Mouse (Mus musculus): Measurements from ENCODE around the gene 1700021F05Rik. TPM values are rescaled to one million over a fixed set of nuclear protein-coding genes. Genes with fewer than 3 reads are reported as not detected.

1700021F05Rik gene
- polyA plus RNA-seq, 1 experiment from 2014 or later: 56.1 TPM

DNA sequence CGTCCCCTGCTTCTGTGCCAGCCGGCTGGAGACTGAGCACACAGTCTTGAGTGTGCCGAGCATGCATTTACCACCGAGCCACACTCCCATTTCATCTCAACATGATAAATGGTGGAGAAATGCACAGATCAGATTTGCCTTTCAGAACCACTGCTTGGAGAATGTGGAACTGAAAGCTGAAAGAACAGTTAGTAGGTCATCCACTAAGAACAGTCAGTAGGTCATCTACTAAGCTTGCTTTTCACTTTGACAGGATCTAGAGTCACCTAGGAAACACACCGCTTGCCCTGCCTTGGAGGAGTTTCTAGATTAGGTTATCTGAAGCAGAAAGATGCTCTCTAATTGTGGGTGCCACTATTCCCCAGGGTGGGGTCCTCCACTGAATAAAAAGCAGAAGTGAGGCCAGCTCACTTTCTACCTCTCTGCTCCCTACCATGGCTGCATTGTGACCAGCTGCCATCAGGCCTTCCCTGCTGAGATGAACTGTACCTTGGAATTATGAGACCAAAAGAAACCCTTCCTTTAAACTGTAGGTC lies 16.9 kb upstream of the 1700021F05Rik start:
- Histone ChIP-seq H3K9ac (ENCODE audit: low read depth, low read length) (no peak overlapping the region), H3K27ac (replicated peaks; ENCODE audit: low read depth, low read length) (no peak overlapping the region), H3K36me3 (ENCODE audit: control insufficient read depth, insufficient read depth, low read length) (no peaks in the 10 kb centered on the region), H3K9me3 (ENCODE audit: control insufficient read depth, low read length) (0 out of 2 replicates have a peak, but pooled peaks cover 3% of the 10 kb centered on the region), H3K4me2 (ENCODE audit: low read depth, low read length) (no peak overlapping the region), H3K4me3 (ENCODE audit: low read depth, low read length) (no peak overlapping the region), H3K27me3 (replicated peaks; ENCODE audit: control insufficient read depth, insufficient read depth, low read length) (no peaks in the 10 kb centered on the region), H3K4me1 (ENCODE audit: control insufficient read depth, insufficient read depth, low read length) (no peaks in the 10 kb centered on the region)
- ATAC-seq (ENCODE audit: low read depth): no peak
- 91% methylated on average over 5 of the region's 5 CpGs for WGBS
- no peak for DNase-seq (ENCODE audit: low spot score)

DNA sequence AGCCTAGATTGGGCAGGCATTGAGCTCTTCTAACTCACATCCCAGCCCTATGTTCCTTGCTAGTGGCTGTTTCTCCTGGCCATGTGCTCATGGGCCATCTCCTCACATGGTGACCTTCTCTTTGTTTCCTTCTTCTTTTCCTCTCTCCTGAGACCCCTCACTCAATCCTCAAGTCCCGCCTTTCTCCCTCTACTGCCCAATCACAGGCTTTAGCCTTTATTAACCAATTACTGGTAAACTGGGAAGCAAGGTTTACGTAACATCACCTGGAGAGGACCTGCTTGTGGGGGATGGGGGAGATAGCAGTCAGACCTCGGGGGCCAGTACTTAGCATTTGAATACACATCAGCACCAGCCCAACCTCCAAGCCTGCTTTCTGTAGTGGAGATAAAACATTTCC lies 10.6 kb upstream of the 1700021F05Rik start:
- no peak for ATAC-seq (ENCODE audit: low read depth)
- no peak overlapping the region for H3K4me3 ChIP-seq (ENCODE audit: low read depth, low read length)
- WGBS: 26% methylated on average over 3 of the region's 3 CpGs

DNA sequence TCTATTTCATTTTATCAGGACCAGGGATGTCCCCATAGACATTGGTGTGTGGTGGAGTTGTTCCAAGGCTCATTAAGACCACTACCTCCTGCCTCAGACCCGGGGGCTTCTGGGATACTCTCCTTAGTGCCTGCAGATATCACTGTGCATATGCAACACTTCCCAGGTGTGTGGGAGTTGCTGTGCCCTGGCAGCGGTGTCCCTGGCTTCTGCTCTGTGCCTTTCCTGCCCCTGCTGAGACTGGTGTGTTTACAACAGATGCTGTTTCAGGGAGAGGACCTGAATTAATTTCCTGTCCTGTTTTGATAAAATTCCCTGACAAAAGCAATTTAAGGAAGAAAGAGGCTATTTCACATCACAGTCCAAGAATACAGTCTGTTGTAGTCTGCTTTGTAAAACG lies 10.1 kb upstream of the 1700021F05Rik start:
- H3K27me3 ChIP-seq (replicated peaks; ENCODE audit: control insufficient read depth, insufficient read depth, low read length): no peaks in the 10 kb centered on the region
- no peak overlapping the region for H3K9ac ChIP-seq (ENCODE audit: low read depth, low read length)

More for the DNA sequence above, 10.6 kb upstream of the 1700021F05Rik start:
- Histone ChIP-seq H3K9ac (ENCODE audit: low read depth, low read length) (no peak overlapping the region), H3K36me3 (ENCODE audit: control insufficient read depth, insufficient read depth, low read length) (no peaks in the 10 kb centered on the region), H3K4me1 (ENCODE audit: control insufficient read depth, insufficient read depth, low read length) (no peaks in the 10 kb centered on the region), H3K9me3 (ENCODE audit: control insufficient read depth, low read length) (no peaks in the 10 kb centered on the region), H3K27ac (replicated peaks; ENCODE audit: low read depth, low read length) (no peak overlapping the region), H3K27me3 (replicated peaks; ENCODE audit: control insufficient read depth, insufficient read depth, low read length) (no peaks in the 10 kb centered on the region), H3K4me2 (ENCODE audit: low read depth, low read length) (no peak overlapping the region)
- no peak for DNase-seq (ENCODE audit: low spot score)

DNA sequence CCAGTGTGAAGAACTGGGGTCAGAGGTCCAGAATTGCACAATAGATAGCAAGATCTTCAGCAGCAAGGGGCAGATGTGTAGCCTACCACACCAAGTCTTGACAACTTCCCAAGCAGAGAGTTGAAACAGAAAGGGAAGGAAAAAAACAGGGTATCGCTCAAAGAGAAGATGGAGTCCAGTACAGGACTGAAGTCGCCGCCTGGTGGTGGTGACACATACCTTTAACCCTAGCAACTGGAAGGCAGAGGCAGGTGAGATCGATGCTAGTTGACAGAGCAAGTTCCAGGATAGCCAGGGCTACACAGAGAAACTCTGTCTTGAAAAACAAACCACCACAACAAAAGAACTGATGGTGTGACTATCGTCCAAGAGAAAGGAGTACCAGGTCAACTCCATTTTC lies 8.6 kb upstream of the 1700021F05Rik start:
- DNase-seq (ENCODE audit: low spot score): no peak

More for the DNA sequence above, 10.1 kb upstream of the 1700021F05Rik start:
- no peak for DNase-seq (ENCODE audit: low spot score)
- no peak overlapping the region for H3K27ac ChIP-seq (replicated peaks; ENCODE audit: low read depth, low read length)
- H3K4me2 ChIP-seq (ENCODE audit: low read depth, low read length): no peak overlapping the region
- 24% methylated on average over 3 of the region's 3 CpGs for WGBS
- no peaks in the 10 kb centered on the region for H3K36me3 ChIP-seq (ENCODE audit: control insufficient read depth, insufficient read depth, low read length)
- no peaks in the 10 kb centered on the region for H3K9me3 ChIP-seq (ENCODE audit: control insufficient read depth, low read length)
- no peaks in the 10 kb centered on the region for H3K4me1 ChIP-seq (ENCODE audit: control insufficient read depth, insufficient read depth, low read length)
- no peak overlapping the region for H3K4me3 ChIP-seq (ENCODE audit: low read depth, low read length)
- ATAC-seq (ENCODE audit: low read depth): no peak

DNA sequence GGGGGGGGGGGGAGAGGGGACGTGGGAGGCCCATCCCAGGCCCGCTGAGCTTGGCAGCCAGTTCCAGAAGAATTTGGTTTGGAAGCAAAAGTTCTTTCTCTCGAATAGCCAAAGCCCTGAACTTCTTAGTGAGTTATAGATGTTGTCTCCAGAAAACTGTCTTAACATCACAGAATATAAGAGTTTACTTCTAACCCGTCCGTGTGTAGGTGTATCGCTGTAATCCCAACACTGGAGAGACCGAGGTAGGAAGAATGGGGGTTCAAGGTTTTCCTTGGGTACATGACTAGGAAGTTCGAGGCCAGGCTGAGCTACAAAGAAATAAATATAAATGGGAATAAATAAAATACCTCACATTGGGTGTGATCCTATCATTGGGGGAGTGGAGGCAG lies 355 bp upstream of the 1700021F05Rik start:
- H3K4me3 ChIP-seq (ENCODE audit: low read depth, low read length): peak overlapping the region; percentile 70
- no peak overlapping the region for H3K27ac ChIP-seq (replicated peaks; ENCODE audit: low read depth, low read length)
- no peaks in the 10 kb centered on the region for H3K9me3 ChIP-seq (ENCODE audit: control insufficient read depth, low read length)
- no peak for DNase-seq (ENCODE audit: low spot score)
- peaks cover 3% of the 10 kb centered on the region; the same call in 1 of the 2 replicates for H3K36me3 ChIP-seq (ENCODE audit: control insufficient read depth, insufficient read depth, low read length)
- peak overlapping the region; percentile 42 for H3K4me2 ChIP-seq (ENCODE audit: low read depth, low read length)
- WGBS: 46% methylated on average over 7 of the region's 8 CpGs
- no peaks in the 10 kb centered on the region for H3K27me3 ChIP-seq (replicated peaks; ENCODE audit: control insufficient read depth, insufficient read depth, low read length)
- no peak for ATAC-seq (ENCODE audit: low read depth)
- H3K9ac ChIP-seq (ENCODE audit: low read depth, low read length): peak overlapping the region; percentile 43; the same call in 1 of the 2 replicates
- H3K4me1 ChIP-seq (ENCODE audit: control insufficient read depth, insufficient read depth, low read length): peaks cover 7% of the 10 kb centered on the region

More for the DNA sequence above, 8.6 kb upstream of the 1700021F05Rik start:
- no peaks in the 10 kb centered on the region for H3K36me3 ChIP-seq (ENCODE audit: control insufficient read depth, insufficient read depth, low read length)
- no peak for ATAC-seq (ENCODE audit: low read depth)
- no peaks in the 10 kb centered on the region for H3K27me3 ChIP-seq (replicated peaks; ENCODE audit: control insufficient read depth, insufficient read depth, low read length)
- H3K27ac ChIP-seq (replicated peaks; ENCODE audit: low read depth, low read length): no peak overlapping the region
- WGBS: 60% methylated on average over 5 of the region's 5 CpGs
- no peaks in the 10 kb centered on the region for H3K9me3 ChIP-seq (ENCODE audit: control insufficient read depth, low read length)
- H3K9ac ChIP-seq (ENCODE audit: low read depth, low read length): no peak overlapping the region
- H3K4me3 ChIP-seq (ENCODE audit: low read depth, low read length): no peak overlapping the region
- no peak overlapping the region for H3K4me2 ChIP-seq (ENCODE audit: low read depth, low read length)
- no peaks in the 10 kb centered on the region for H3K4me1 ChIP-seq (ENCODE audit: control insufficient read depth, insufficient read depth, low read length)

DNA sequence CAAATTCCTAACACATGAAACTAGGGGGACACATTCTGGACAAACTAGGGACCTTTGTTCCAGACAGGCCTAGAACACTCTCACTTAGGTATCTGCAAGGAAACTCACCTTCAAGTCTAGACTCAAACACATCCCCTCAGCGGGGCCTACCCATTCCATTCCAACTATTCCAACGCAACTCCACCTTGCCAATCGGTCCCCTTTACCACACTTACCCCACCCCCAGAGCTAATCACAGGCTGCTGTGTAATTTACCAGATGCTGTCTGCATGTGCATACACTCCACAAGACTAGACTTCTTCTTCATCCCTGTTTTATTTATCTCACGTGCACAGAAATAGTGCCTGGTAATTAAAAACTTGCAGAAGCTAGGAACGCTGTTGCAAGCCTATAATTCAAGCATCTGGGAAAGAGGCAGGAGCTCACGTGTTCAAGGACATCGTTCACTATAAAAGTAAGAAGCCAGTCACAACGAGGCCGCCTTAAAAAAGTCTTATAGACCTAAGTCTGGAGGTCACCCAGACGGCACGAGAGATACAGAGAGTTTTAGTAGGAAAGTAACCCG lies 966 bp downstream of the 1700021F05Rik start:
- H3K4me3 ChIP-seq (ENCODE audit: low read depth, low read length): peak overlapping the region; percentile 70
- H3K27ac ChIP-seq (replicated peaks; ENCODE audit: low read depth, low read length): no peak overlapping the region
- H3K9me3 ChIP-seq (ENCODE audit: control insufficient read depth, low read length): no peaks in the 10 kb centered on the region
- no peaks in the 10 kb centered on the region for H3K27me3 ChIP-seq (replicated peaks; ENCODE audit: control insufficient read depth, insufficient read depth, low read length)
- ATAC-seq (ENCODE audit: low read depth) (no peak), DNase-seq (ENCODE audit: low spot score) (no peak)
- 14% methylated on average over 12 of the region's 12 CpGs for WGBS
- peaks cover 14% of the 10 kb centered on the region; the same call in 1 of the 2 replicates for H3K36me3 ChIP-seq (ENCODE audit: control insufficient read depth, insufficient read depth, low read length)
- H3K4me1 ChIP-seq (ENCODE audit: control insufficient read depth, insufficient read depth, low read length): peaks cover 7% of the 10 kb centered on the region
- H3K9ac ChIP-seq (ENCODE audit: low read depth, low read length): peak overlapping the region; percentile 83
- peak overlapping the region; percentile 78 for H3K4me2 ChIP-seq (ENCODE audit: low read depth, low read length)

DNA sequence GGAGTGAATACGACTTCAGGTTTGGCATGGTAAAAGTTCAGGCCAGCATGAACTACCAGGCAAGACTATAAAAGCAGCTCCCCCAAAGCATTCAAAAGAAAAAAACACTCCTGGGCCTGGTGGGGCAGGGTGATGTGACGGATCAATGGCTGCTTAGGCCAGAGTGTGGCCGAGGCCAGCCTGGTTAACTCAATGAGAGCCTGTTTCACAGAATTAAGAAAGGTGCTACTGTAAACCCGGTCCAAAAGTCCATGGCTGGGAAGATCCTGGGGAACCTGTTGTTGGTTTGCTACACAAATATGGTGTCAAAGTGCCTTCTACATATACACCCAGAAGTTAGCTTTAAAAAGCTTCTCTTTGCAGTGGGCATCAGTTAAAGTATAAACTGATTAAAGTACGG lies 2.0 kb downstream of the 1700021F05Rik start:
- no peak overlapping the region for H3K27ac ChIP-seq (replicated peaks; ENCODE audit: low read depth, low read length)
- no peak overlapping the region for H3K4me3 ChIP-seq (ENCODE audit: low read depth, low read length)
- H3K4me2 ChIP-seq (ENCODE audit: low read depth, low read length): no peak overlapping the region
- no peak overlapping the region for H3K9ac ChIP-seq (ENCODE audit: low read depth, low read length)
- DNase-seq (ENCODE audit: low spot score): no peak
- H3K9me3 ChIP-seq (ENCODE audit: control insufficient read depth, low read length): no peaks in the 10 kb centered on the region
- WGBS: 91% methylated on average over 5 of the region's 5 CpGs
- no peaks in the 10 kb centered on the region for H3K27me3 ChIP-seq (replicated peaks; ENCODE audit: control insufficient read depth, insufficient read depth, low read length)
- no peak for ATAC-seq (ENCODE audit: low read depth)
- peaks cover 14% of the 10 kb centered on the region; the same call in 1 of the 2 replicates for H3K36me3 ChIP-seq (ENCODE audit: control insufficient read depth, insufficient read depth, low read length)
- H3K4me1 ChIP-seq (ENCODE audit: control insufficient read depth, insufficient read depth, low read length): peaks cover 7% of the 10 kb centered on the region

DNA sequence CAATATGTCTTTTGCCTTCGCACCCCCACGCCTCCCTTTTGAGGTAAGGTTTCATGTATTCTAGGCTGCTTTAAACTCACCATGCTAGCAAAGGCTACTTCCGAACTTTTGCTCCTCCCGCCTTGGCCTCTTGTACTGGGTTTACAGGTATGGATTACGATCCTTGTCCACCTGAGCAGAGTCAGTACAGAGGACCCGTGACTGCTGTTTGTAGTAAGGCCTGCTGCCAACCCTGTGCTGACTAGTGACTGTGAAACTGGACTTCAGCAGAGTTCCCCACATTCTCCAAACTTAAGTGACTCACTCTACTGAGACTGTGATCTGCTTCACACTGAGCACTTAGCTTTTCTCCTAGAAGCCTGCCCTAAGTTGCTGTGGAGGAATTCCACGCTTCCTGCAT lies 3.1 kb downstream of the 1700021F05Rik start:
- H3K36me3 ChIP-seq (ENCODE audit: control insufficient read depth, insufficient read depth, low read length): peaks cover 20% of the 10 kb centered on the region
- no peak overlapping the region for H3K4me2 ChIP-seq (ENCODE audit: low read depth, low read length)
- DNase-seq (ENCODE audit: low spot score) (no peak), ATAC-seq (ENCODE audit: low read depth) (no peak)
- WGBS: 94% methylated on average over 7 of the region's 7 CpGs
- H3K9me3 ChIP-seq (ENCODE audit: control insufficient read depth, low read length): no peaks in the 10 kb centered on the region
- no peak overlapping the region for H3K9ac ChIP-seq (ENCODE audit: low read depth, low read length)
- H3K4me1 ChIP-seq (ENCODE audit: control insufficient read depth, insufficient read depth, low read length): peaks cover 7% of the 10 kb centered on the region
- no peaks in the 10 kb centered on the region for H3K27me3 ChIP-seq (replicated peaks; ENCODE audit: control insufficient read depth, insufficient read depth, low read length)
- no peak overlapping the region for H3K4me3 ChIP-seq (ENCODE audit: low read depth, low read length)
- H3K27ac ChIP-seq (replicated peaks; ENCODE audit: low read depth, low read length): no peak overlapping the region

DNA sequence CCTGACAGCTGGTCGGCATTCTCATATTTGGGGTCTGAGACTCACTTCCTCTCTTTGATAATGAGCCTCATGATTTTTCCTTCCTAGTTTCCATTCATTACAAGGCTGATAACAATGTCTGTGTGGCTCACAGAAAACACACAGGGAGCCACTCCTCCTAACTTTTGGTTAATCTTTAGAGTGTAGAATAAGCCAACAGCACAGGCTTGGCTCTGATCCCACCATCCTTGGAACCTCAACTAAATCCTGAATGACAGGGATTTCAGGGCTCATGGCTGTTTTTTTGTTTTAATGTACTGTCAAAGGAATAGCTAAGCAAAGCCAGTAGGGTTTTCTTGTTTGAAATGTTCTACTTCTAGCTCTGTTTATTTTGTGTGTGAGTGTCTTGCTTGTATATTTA lies 6.4 kb downstream of the 1700021F05Rik start:
- ATAC-seq (ENCODE audit: low read depth): no peak
- no peak for DNase-seq (ENCODE audit: low spot score)
- Histone ChIP-seq H3K9ac (ENCODE audit: low read depth, low read length) (no peak overlapping the region), H3K27ac (replicated peaks; ENCODE audit: low read depth, low read length) (no peak overlapping the region), H3K36me3 (ENCODE audit: control insufficient read depth, insufficient read depth, low read length) (peaks cover 52% of the 10 kb centered on the region), H3K4me2 (ENCODE audit: low read depth, low read length) (no peak overlapping the region), H3K9me3 (ENCODE audit: control insufficient read depth, low read length) (no peaks in the 10 kb centered on the region), H3K27me3 (replicated peaks; ENCODE audit: control insufficient read depth, insufficient read depth, low read length) (no peaks in the 10 kb centered on the region), H3K4me1 (ENCODE audit: control insufficient read depth, insufficient read depth, low read length) (peaks cover under 1% of the 10 kb centered on the region), H3K4me3 (ENCODE audit: low read depth, low read length) (no peak overlapping the region)
- 83% methylated on average over 1 of the region's 1 CpGs for WGBS

Measured in embryonic facial prominence, embryonic 14.5 days (tissue).